ENCODE assay signal across 24 mouse cellular contexts in the genomic region with DNA sequence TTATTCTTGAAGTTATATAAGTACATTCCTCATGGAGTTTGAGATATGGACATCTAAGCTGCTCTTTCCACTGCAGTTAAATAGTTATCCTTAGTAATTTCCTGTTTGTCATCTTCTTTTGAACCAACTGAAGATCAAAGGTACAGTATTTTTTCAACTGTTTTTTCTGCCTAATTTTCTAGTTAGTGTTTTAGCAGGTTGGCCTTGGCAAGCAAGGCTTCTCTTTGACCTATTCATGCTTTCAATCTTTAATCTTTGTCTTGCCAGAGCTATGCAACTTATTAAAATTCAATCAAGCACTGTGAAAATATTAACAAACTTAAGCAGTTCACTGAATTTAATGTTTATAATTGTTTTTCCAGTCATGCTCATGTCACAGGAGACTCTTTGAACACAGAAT. TPM values are rescaled to one million over a fixed set of nuclear protein-coding genes. Genes with fewer than 3 reads are reported as not detected.
"Had no signal": no experiment of that assay in that cellular context is flagged by ENCODE, and none has a peak within 500 bp of the region (broad histone marks: within the 10 kb centered on the region; RNA-seq: fewer than 3 reads in every experiment).

No protein-coding gene starts in this region.

- H3K4me1 ChIP-seq: midbrain, embryonic 10.5 days; midbrain, embryonic 12.5 days; neural tube, embryonic 13.5 days; neural tube, embryonic 15.5 days had no signal

- H3K4me3 ChIP-seq: midbrain, embryonic 10.5 days; midbrain, embryonic 12.5 days; myocyte; neural tube, embryonic 13.5 days; neural tube, embryonic 15.5 days had no signal

- H3K9me3 ChIP-seq: midbrain, embryonic 10.5 days; midbrain, embryonic 12.5 days; neural tube, embryonic 13.5 days; neural tube, embryonic 15.5 days had no signal

- H3K36me3 ChIP-seq: midbrain, embryonic 10.5 days; midbrain, embryonic 12.5 days; neural tube, embryonic 13.5 days; neural tube, embryonic 15.5 days had no signal

- H3K27ac ChIP-seq: midbrain, embryonic 10.5 days; midbrain, embryonic 12.5 days; neural tube, embryonic 13.5 days; neural tube, embryonic 15.5 days had no signal

- DNase-seq: lung, embryonic 14.5 days; lung, postnatal 10 days; lung, postnatal 4 days; midbrain, embryonic 14.5 days; retina, postnatal 1 day; right cerebral cortex, adult 18-20 months; right cerebral cortex, postnatal 25 days; right cerebral cortex, postnatal 4 days; spleen, adult 18-20 months; thymus, adult 18-20 months; thymus, postnatal 14 days; thymus, postnatal 36 days had no signal

- H3K4me2 ChIP-seq: lung, embryonic 14.5 days; midbrain, embryonic 12.5 days; neural tube, embryonic 13.5 days; neural tube, embryonic 15.5 days had no signal

- H3K27me3 ChIP-seq: midbrain, embryonic 12.5 days; neural tube, embryonic 13.5 days; neural tube, embryonic 15.5 days had no signal

- H3K9ac ChIP-seq: lung, embryonic 14.5 days; midbrain, embryonic 12.5 days; neural tube, embryonic 13.5 days; neural tube, embryonic 15.5 days had no signal

- ATAC-seq: midbrain, embryonic 16.5 days had no signal

RNA-seq across cellular contexts. Expression of a gene that starts 14.0 kb away (rescaled TPM):
- polyA plus RNA-seq: lung, embryonic 14.5 days; lung, embryonic 16.5 days; midbrain, embryonic 10.5 days; midbrain, embryonic 12.5 days; midbrain, embryonic 14.5 days; midbrain, embryonic 16.5 days; myocyte; neural tube, embryonic 11.5 days; neural tube, embryonic 13.5 days; neural tube, embryonic 15.5 days; small intestine, adult 2 months; stomach, embryonic 14.5 days; stomach, embryonic 16.5 days; thymus, postnatal 0 days had no signal
